Mouse (Mus musculus) layer of hippocampus, adult 6 months (tissue): ENCODE results near the gene Fbxl20. TPM values are rescaled to one million over a fixed set of nuclear protein-coding genes. Genes with fewer than 3 reads are reported as not detected.

ENCODE experiments used
- long read RNA-seq, 2 experiments: library from polyadenylated mRNA; unstranded; transcript quantifications; one replicate each; pipeline ENCODE4 v2.0.0; 2019 to 2020
- polyA plus RNA-seq: library from polyadenylated mRNA; unstranded; fragments of <200 nt; fragmentation: Nextera tagmentation; gene quantifications from 2 replicates; pipeline ENCODE4 v1.2.3, GENCODE M21; 2021

Gene Fbxl20
- polyA plus RNA-seq: 5.7 and 6.6 TPM in 2 replicates
- long read RNA-seq, experiment 1, full-length matches to known transcripts: 11 of 24 reads
- long read RNA-seq, experiment 1, partial matches to known transcripts: 6 of 24 reads
- long read RNA-seq, experiment 1, other reads (novel, unspliced or antisense): 7 of 24 reads
- long read RNA-seq, experiment 2, full-length matches to known transcripts: 88 of 150 reads
- long read RNA-seq, experiment 2, partial matches to known transcripts: 22 of 150 reads
- long read RNA-seq, experiment 2, other reads (novel, unspliced or antisense): 40 of 150 reads

DNA sequence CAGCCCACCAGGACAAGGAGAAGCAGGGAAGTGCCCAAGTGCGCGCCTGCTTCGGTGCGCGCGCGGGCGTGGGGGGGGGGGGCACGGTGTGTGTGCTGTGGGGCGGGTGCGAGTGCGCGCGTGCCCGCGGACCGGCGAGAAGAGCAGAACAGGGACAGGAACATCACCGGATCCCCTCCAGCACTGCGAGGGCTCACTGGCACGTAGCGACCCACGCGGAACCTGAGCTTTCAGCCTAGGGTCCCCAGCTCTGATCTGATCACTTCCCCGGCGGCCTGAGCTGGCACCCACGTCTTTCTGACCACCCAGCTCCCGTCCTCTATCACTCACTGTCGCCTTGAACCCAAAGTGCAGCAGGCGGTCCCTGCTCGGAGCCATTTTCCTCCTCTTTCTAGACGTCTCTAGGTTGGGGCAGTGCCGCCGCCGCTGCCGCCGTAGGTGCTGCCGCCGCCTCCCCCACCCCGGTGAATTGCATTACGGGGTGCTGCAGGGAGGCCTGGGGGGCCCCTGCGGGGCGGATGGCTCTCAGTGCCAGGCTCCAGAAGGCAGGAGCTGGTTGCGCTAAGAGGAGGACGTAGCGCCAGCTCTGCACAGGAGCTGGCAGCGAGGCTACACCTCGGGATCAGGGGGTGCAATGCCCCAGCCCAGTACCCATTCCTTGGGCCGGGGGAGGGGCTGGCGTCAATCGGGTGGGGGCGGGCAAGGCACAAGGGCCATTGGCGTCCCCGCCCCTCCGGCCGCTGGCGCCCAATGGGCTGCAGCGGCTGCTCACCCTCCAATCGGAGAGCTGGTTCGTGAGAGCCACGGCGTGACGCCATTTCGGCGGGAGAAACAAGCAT lies at the start of gene Fbxl20:
Fbxl20 (minus strand) TSS at position 618 of the 839 bp plus-strand sequence.

DNA sequence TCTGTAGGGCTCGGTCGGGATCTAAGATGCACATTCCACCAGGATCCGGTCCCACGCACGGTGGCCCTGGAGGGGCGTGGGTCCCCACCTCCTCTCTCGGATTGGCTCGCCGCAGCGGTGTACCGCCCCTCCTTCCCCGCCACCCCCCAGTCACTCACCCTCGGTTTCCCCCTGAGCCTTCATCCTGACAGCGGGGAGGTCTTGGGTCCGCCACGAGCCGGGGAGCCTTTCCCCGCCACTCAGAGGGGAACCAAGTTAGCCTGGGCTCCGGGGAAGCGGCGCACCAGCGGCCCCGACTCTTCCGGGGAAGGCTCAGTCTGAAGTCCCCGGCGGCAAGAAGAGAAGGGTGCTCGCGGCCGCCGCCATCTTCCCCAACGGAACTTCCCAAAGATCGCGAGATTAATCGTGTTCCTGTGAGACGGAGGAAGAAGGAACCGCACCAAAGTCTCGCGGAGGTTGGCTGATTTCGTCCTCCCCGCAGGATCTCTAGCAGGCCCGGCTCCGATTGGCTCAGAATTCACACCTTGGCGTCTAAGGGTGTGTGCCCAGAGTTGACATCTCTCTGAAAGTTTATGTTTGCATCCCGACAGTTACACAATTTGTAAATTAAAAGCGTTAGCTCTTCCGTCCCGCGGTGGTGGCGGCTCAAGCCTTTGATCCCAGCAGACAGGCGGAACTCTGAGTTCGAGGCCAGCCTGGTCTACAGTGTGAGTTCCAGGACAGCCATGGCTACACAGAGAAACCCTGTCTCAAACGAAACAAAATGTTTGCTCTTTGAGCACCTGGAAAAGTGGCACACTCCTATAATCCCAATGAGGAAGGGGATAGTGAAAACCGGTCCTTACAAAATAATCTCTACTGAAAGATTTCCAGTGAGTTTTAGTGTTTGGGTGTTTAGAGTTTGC lies 43.0 kb upstream of the Fbxl20 start, which contains the start of gene Med1:
Med1 (minus strand) TSS at position 393 of the 905 bp plus-strand sequence.

DNA sequence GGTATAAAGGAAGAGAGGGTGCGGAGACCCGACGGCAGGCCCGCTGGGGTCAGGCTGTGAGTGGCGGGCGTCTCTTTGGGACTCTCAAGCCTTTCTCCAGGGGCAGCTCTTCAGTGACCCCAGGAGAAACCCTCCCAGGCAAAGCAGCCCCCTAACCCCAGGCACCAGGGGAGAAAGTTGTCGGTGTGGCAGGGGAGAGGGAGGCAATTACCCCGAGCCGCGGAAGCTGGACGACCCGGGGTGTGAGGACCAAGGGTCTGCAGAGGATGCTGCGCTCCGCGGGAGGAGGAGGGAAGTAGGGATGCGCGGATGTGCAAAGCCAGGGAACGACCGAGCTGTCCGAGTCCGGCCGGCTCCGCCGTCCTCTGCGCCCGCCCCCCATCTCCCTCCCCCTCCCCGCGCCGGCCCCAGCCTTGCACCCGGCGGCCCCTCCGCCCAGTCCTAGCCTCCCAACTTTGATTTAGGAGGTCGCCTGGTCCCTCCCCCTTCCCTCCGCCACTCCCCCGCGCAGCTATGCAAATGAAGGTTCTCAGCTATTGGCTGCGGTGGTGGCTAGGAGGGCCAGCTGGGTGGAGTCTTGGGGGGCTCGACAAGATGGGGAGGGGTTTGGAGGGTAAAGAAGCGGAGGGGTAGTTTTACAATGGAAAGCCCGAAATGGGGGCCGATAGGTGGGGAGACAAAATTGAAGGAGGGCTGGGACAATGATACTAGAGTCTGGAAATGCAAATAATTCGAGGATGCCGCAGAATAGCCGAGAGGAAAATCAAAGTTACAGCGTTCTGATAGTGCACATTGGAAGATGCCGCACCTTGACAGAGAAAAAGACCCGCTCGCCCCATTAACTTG lies 97.0 kb downstream of the Fbxl20 start, which contains the start of gene Stac2:
Stac2 (minus strand) TSS at position 474 of the 846 bp plus-strand sequence.

Other genes with a start within 250 kb of the Fbxl20 start
- gene Plxdc1, start 164.0 kb downstream of the Fbxl20 start, polyA plus RNA-seq: 7.8 and 10.7 TPM in 2 replicates
- 6.9 and 9.8 TPM in 2 replicates for gene Arl5c, start 154.2 kb downstream of the Fbxl20 start, polyA plus RNA-seq
- gene Cacnb1, start 127.4 kb downstream of the Fbxl20 start, polyA plus RNA-seq: 38.9 and 48.1 TPM in 2 replicates
- 2,123 and 2,249 TPM in 2 replicates for gene Rpl19, start 123.7 kb downstream of the Fbxl20 start, polyA plus RNA-seq
- 6.3 and 7.7 TPM in 2 replicates for gene Stac2, start 96.9 kb downstream of the Fbxl20 start, polyA plus RNA-seq
- gene Med1, start 42.9 kb upstream of the Fbxl20 start, polyA plus RNA-seq: 28.3 and 34.2 TPM in 2 replicates
- 1.9 and 2.0 TPM in 2 replicates for gene Cdk12, start 52.7 kb upstream of the Fbxl20 start, polyA plus RNA-seq
- gene Neurod2, start 179.2 kb upstream of the Fbxl20 start, polyA plus RNA-seq: 12.4 and 14.7 TPM in 2 replicates
- 42.9 and 70.1 TPM in 2 replicates for gene Ppp1r1b, start 198.0 kb upstream of the Fbxl20 start, polyA plus RNA-seq
- gene Stard3, start 208.0 kb upstream of the Fbxl20 start, polyA plus RNA-seq: 37.0 and 39.2 TPM in 2 replicates
- 1.6 and 2.1 TPM in 2 replicates for gene Tcap, start 233.4 kb upstream of the Fbxl20 start, polyA plus RNA-seq
- 0.31 and 0.41 TPM in 2 replicates for gene Pnmt, start 236.0 kb upstream of the Fbxl20 start, polyA plus RNA-seq